In genomic region chr3:114029971-114030635, GRCm38 (mm10) we compare ENCODE assay signal across 8 mouse cellular contexts. TPM values are rescaled to one million over a fixed set of nuclear protein-coding genes. Genes with fewer than 3 reads are reported as not detected.
DNase-seq lines count a peak whose midpoint lies in the region; ATAC-seq lines count a peak whose summit lies in the region.

Gene Col11a1 (plus strand): TSS chr3:114030540.

- H3K9ac ChIP-seq in forebrain, embryonic 16.5 days (replicated peaks; ENCODE audit: low read depth, low read length), result peak within 1 kb of the TSS; percentile 63

- DNase-seq in ES-CJ7 (ENCODE audit: low read depth, low spot score), result peak; percentile 87
- DNase-seq in cerebellum, adult 18-20 months, result peak; percentile 23 to 30
- peak; percentile 96 for DNase-seq in hindbrain, embryonic 10.5 days (ENCODE audit: low spot score)
- DNase-seq in layer of hippocampus, postnatal 14 days (ENCODE audit: low spot score in 2 of 2), result peak; percentile 57 to 83
- DNase-seq in lung, postnatal 14 days, result peak; percentile 20
- peak; percentile 90 to 91 for DNase-seq in right cerebral cortex, postnatal 10 days (ENCODE audit: low spot score in 2 of 2)
- no peak for DNase-seq in thymus, postnatal 10 days (ENCODE audit: low spot score in 2 of 2)

- 0% methylated on average over 19 of the region's 19 CpGs for WGBS in forebrain, embryonic 16.5 days
- 1% methylated on average over 19 of the region's 19 CpGs for WGBS in hindbrain, embryonic 10.5 days

- H3K4me3 ChIP-seq in forebrain, embryonic 16.5 days (replicated peaks; ENCODE audit: low read length), result peak within 1 kb of the TSS; percentile 67
- H3K4me3 ChIP-seq in hindbrain, embryonic 10.5 days, result peak within 1 kb of the TSS; percentile 63

- H3K27ac ChIP-seq in forebrain, embryonic 16.5 days (ENCODE audit: low read length), result no peak within 1 kb of the TSS
- H3K27ac ChIP-seq in hindbrain, embryonic 10.5 days, result peak within 1 kb of the TSS; percentile 86

- peak within 1 kb of the TSS; percentile 99 for H3K4me2 ChIP-seq in forebrain, embryonic 16.5 days (ENCODE audit: low read length)

- no peaks in the 10 kb centered on the region for H3K9me3 ChIP-seq in forebrain, embryonic 16.5 days (ENCODE audit: control insufficient read depth, low read length)
- no peaks in the 10 kb centered on the region for H3K9me3 ChIP-seq in hindbrain, embryonic 10.5 days

- no peaks in the 10 kb centered on the region; the same call in none of the 2 replicates for H3K4me1 ChIP-seq in forebrain, embryonic 16.5 days (replicated peaks; ENCODE audit: control insufficient read depth, insufficient read depth, low read length)
- peaks cover 18% of the 10 kb centered on the region for H3K4me1 ChIP-seq in hindbrain, embryonic 10.5 days (replicated peaks)

- H3K36me3 ChIP-seq in forebrain, embryonic 16.5 days (ENCODE audit: control insufficient read depth, insufficient read depth), result no peaks in the 10 kb centered on the region
- H3K36me3 ChIP-seq in hindbrain, embryonic 10.5 days, result no peaks in the 10 kb centered on the region

- peak; percentile 100 for ATAC-seq in forebrain, embryonic 16.5 days

- H3K27me3 ChIP-seq in forebrain, embryonic 16.5 days (replicated peaks; ENCODE audit: control insufficient read depth, insufficient read depth, low read length), result no peaks in the 10 kb centered on the region
- no peaks in the 10 kb centered on the region for H3K27me3 ChIP-seq in hindbrain, embryonic 10.5 days (ENCODE audit: insufficient read depth, poor library complexity, severe bottlenecking)

RNA-seq across cellular contexts. Expression of gene Col11a1, which starts in this region (rescaled TPM):
- 8.8 and 14.0 TPM in 2 replicates for polyA plus RNA-seq in forebrain, embryonic 16.5 days (2015; fragmentation: Nextera tagmentation; extraction: Ambion mirVana)
- polyA plus RNA-seq in hindbrain, embryonic 10.5 days (2016; fragmentation: Nextera tagmentation; extraction: Ambion mirVana), result 12.3 and 18.6 TPM in 2 replicates
- total RNA-seq in layer of hippocampus, postnatal 14 days (2021), result 10 to 100 TPM; 14.6 to 15.9 TPM

Comparison
In these comparisons a context has a peak if more than half of its experiments do, and no peak if none do; other contexts are left out.
1. DNase-seq: peak in ES-CJ7 (single experiment), cerebellum, adult 18-20 months (2 of 2), hindbrain, embryonic 10.5 days (single experiment), layer of hippocampus, postnatal 14 days (2 of 2), lung, postnatal 14 days (single experiment) and right cerebral cortex, postnatal 10 days (2 of 2); none in thymus, postnatal 10 days (0 of 2).